Mouse (Mus musculus): ENCODE measurements around the gene Sept5.
A peak's percentile ranks its signal among the peaks of the same experiment; 100 is the strongest.

The Sept5 gene

DNA sequence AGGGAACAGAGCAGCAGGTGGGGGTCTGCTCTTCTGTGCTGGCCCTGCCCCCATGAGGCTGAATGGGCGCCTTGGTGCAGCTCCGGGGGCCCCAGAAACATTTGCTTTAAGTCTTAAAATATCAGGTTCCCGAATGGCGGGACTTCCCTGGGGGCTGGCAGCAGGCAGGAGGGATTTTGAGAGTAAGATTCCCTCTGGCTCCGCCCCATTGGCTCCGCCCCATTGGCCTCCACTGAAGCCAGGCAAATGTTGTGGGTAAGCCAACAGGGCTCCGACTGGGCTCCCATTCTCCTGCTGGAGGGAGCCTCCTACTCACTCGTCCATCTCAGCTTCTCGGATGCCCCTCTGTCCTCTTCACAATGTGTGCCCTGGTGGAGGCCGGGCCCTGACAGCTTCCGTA lies 21.5 kb downstream of the Sept5 start:
- DNase-seq = no peak

DNA sequence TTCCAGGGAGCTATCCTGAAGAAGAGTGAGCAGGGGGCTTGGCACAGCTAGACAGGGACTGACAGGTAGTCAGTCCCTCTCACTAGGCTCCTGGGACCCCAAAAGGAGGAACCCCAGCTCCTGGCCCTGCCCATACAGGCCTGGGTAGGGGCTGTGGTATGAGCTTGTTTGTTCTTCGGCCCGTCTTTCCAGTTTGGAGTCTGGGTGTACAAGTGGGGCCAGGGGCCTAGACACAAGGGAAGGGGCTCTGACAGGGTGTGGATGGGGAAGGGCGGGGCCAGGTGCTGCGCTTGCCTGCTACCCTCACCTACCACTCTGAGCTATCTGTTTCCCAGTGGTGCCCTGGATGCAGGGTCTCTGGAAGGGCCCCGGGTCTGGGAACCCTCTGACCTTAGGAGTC lies 24.0 kb downstream of the Sept5 start:
- DNase-seq = no peak

DNA sequence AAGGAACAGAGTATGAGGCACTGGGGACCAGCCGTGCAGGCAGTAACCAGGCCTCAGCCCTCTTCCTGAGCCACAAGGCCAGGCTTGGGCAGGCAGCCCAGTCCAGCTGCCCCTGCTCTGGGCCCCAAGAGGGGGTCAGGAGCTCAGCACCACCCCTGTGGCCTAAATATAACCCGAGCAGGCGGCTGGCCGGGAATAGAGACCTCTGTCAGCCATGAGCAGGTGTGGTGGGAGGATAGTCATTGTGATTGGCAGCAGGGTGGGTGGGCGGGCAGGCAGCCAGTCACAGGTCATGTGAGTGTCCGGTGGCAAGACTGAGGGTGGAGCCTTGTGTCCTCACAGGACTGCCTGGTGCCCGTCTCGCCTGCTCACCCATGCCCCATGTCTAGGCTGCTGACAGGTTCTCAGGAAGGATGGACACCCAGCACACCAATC lies 25.5 kb downstream of the Sept5 start:
- peak; percentile 44 for DNase-seq

DNA sequence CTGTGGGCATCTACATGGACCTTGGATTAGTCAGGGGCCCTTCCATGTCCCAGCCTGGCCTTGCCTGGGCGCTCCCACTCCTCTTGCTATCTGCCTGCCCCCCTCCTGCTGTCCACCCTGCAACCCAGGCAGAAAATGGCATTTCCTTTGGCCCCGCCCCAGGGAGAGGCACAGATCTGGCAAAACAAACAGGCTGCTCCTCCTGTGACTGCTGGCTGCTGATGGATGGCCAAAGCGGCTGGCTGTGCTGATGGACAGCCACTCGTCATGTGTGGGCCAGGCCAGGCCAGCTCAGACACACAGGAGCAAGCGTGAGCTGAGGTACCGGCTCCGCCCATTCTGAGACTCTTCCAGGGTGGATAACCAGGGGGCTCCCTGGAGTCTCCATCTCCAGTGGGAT lies 28.3 kb downstream of the Sept5 start:
- DNase-seq = no peak

DNA sequence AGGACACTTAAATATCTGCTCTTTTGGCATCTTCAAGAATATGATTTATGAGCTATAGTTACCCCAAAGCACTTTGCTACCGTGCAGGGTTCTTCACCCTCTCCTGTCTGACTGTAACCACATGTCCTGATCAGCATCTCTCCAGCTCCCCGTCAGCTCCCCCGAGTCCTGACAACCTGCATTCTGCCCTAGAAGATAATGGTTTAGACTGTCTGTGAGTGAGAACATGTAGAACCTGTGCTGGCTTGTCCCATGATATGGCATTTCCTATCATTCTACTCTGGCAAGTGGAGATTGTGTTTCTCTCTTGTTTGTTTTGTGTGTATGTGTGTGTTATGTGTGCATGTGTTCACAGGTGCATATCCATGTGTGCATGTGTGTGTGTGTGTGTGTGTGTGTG lies 31.7 kb downstream of the Sept5 start:
- DNase-seq = no peak

DNA sequence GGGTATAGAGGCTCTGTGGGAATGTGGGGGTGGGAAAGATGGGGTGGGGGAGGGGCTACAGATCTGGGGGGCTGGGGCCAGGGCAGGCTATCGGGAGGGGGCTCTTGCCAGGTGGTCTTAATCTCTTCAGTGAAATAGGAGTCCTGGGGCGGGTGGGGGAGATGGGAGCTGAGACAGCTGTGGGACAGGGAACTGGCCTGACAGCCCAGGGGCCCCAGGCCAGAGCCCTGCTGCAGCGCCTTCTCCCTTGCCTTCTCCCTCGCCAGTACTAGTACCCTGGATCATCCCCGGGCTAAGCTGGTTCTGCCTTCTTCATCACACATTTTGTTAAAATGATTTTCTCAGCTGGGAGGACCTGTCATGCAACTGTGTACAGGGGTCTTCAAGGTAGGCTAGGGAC lies 33.5 kb downstream of the Sept5 start:
- DNase-seq = no peak

DNA sequence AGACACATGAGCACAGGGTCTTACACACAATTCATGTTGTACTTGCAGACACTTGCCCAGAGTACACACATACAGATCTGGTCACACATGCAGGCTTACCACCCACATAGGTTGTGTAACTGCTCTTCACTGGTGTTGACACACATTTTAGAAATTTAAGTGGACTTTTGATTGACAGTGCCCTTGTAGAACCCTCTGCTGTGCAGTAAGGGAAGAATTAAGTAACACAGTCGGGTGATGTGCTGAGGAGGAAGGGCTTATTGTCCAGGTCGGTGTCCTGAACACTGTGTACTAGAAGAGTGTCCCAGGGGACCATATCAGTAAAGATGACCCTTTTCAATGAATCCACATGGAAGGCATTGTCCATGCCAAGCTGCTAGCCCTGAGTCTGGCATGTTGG lies 35.8 kb downstream of the Sept5 start:
- DNase-seq = no peak

DNA sequence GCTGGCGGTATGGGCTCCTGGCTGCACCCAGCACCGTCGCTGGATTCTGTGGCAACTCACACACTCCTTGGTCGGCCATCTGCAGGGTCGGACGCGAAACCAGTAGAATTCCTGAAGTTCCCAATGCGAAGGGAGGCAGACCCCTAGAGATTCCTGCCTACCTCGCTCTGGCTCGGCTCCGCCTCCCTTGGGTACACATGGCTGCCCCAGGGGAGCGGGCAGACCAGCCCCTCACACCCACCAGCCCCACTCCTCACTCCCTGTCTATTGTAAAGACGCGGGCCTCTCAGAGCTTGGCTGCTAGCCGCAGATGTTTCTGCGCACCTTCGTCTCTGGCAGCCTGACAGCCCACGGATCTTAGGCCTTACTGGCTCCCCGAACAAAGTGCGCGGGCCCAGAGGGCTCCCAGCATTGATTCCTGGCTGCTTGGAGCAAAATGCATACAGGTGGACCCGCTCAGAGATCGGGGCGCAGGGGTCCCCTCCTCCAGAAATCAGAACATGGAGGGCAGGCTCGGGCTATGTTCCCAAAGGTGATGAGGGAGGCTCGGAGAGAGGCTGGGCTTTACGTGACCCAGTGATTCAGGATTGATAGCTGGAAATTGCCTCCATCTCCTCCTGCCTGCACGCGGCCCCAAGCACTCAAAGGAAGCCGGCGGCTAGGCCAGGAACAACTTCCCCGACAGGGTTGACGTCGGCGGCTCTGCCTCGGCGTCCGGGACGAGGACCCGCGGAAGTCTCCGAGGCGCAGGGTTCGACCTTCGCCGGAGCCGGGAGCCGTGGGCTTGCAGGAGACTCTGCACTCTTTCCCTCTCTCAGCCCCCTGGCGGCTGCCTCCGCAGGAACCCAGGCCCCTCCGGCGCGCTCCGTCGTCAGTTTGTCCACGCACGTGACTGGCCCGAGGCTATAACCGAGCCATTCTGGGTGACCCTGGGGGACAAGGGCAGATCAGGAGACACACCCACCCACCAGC lies 38.4 kb downstream of the Sept5 start:
- DNase-seq = no peak

DNA sequence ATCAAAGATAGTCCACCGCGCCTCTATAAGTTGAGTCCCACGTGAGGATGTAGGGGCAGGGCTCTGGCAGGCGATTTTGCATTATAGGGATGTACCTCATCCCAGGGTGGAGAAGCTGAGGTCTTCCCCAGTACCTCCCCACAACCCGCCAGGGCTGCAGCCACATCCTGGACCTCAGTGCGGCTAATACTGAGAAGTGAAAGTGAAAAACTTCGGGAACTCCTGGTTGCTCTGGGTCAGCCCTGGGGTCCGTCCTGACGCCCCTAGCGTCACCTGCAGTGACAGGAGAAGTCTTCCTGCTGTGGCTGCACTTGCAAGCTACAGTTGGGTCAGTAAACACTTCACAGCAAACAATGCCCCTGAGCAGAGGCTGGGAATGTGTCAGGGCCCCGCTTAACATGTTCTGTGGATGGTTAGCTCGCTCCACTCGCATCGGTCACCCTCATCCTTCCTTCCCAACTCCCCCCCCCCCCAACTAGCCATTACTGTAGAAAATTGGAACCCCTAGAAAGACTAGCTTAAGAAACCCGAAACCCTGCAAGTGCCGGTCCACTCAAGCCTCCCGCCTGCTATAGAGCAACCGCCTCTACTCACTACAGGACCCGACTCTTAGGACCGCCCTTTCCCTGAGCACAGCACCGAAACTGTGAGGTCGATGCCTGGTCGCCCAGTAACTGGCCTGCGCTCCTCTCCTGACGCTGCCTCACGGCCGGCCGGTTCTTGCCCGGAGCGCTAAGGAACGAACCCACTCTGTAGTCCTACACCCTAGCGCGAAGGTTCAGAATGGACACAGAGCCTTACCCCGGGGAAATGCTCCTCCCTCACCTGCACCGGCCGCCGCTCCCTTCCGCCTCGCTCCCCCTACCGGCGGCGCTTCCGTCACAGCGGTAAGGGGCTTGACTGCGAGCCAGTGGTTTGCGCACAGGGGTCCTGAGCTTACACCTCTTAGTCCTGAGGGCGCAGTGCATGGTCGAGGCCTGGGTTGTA lies 39.7 kb downstream of the Sept5 start, which contains the start of gene Tbx1:
Gene Tbx1, minus strand, starts transcription at position 868 of the 987 bp plus-strand sequence.
- peak; percentile 43 for DNase-seq

DNA sequence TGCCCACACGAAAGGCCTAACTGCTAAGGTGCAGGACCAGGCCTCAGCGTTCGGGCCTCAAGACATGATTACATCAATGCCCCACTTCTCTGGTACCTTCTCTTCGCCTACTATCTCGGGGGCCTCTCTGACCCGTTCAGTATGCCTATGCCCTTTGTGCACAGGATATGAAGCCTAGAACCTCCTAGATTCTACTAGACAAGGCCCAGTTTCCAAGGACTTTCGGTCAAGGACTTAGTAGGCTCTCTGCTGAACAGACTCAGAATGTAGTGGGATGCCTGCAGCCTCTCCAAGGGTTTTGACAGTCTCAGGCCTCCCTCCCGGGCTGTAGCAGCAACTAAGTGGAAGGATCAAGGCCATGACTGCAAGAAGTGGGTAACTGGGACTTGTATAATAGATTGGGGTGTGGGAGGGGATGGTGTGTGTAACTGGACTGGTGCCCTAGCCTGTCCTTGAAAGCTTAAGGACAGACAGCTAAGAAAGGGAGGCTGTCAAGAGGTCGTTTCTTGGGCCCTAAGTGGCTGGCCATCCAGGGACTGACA lies 40.6 kb downstream of the Sept5 start:
- no peak for DNase-seq

DNA sequence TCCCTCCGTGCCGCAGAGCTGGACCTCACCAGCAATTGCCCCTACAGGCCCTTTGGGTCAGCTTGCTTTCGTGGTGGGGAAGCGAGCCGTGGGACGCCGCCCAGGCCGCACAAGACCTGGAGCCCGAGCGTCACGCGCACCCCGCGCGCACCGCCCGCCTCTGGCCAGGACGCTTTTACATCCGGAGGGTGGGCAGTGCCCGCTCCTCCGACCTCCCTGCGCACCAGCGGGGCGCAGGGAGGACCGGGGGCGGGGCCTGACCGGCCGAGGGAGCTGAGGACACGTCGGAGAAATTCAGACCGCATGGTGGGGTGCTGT lies 41.1 kb downstream of the Sept5 start:
- DNase-seq = no peak

DNA sequence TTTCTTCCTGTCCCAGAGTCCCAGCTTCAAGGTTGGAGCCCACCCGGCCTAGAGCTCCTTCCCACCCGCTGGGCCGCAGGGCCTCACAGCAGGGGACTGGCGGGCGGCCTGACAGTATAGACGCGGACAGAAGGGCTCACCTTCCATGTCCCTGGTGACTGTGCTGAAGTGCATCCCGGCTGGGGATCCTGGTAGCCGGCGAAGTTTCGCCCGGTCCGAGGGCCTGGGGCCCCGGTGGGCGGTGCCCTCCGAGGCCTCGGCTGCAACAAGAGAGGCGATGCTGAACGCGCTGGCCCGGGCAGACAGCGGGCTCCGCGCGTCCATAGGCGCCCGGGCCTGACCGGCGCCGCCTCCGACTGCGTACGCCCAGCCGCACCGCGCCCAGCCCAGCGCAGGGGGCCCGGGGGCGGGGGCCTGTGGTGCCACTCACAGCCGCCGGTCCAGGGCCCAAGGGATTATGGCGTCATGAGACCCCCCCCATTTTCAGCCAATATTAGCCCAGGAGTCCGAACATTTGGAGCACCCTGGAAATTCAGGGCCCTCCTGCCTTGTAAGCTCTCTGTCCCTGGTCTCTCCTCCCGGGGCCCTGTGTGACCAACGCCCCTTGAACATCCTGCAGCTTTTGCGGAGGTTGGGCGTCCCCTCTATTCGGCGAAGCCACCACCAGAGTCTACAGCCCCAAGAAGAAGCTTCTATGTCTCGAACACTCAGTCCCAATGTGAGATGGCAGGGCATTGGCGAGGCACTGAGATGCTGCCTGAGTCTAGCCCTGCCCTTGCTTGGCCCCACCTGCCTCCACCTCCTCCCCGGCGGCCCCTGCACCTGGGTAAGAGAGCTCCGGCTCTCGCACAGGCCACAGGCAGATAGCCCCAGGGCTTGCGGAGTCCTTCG lies 41.7 kb downstream of the Sept5 start:
- peak; percentile 9 for DNase-seq

DNA sequence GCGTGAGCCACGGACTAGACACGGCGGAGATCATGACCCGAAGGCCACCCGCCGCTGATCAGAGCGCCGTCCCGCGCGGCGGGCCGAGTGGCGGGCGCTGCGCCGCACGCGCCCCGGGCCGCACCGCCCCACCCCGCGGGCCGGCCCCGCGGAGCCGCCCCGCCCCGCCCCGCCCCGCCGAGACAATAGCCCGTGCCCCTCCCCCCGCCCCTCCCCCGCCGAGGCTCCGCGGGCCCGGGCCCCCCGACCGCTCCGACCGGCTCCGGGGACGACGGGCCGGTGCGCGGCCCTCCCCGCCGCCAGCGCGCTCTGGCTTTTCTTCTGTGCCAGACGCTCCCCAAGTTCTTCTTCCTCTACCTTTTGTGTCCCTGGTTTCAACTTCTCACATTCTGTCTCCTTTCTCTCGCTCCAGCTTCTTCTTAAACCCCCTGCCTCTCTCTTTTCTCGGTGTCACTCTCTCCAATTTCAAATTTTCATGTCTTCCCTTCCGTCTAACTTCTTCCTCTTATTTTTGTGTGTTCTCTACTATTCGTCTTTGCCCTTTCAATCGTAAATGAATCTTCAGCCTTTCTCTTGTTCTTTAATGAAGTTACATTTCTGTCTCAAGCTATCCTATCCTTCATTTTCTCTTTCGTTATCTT lies 42.7 kb downstream of the Sept5 start:
- no peak for DNase-seq

DNA sequence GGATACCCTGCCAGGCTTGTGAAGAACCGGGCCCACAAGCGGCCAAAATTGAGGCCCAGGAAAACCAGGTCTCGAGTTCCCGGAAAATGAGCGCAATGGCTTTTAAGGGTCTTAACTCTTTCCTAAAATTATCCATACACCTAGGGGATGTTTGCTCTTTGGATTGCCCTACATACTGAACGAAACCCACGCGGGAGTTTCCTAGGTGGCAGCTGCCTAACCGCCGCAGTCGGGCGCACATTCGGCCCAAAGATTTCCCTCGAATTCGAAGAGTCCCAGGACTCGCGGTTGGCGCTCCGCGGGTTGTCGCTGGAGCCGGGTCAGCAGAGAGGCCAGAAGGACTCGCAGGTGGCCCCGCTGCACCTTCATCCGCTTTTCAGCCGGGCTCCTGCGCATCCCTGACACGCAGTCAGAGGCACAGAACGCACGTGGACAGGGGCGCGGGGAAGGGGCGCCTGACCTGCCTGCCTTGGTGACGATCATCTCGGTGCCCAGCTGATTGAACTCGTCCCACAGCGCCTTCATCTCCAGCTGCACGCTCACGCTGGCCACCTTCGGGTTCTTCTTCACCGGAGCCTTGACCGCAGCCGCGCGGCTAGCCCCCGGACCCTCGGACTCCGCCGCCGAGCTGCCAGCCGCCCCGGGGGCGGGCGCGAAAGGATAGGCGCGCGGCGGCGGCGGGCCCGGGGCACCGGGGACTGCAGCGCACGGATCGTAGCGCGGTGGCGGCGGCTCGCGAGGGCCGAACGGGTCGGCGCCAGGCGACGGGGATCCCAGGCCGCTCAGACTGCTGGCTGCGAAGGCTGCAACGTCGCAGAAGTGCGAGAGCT lies 43.5 kb downstream of the Sept5 start:
- DNase-seq = no peak

DNA sequence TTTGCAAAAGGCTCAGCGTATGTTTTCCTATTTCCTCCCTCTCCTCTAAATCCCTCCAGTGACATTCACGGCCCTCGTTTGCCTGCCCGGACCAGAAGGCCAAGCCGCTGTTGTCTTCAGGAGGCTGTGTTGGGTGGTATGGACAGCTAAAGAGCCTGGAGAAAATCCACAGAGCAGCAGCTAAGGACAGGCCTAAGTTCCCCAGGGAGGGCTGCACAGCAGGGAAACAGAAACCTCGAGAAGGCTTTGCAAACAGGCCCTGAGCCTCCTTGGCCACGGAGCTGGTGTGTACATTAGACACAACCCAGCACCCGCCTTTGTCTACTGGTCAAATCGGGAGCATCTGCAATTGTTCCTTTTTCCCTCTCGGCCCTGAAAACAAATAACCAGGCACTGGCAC lies 44.1 kb downstream of the Sept5 start:
- no peak for DNase-seq

DNA sequence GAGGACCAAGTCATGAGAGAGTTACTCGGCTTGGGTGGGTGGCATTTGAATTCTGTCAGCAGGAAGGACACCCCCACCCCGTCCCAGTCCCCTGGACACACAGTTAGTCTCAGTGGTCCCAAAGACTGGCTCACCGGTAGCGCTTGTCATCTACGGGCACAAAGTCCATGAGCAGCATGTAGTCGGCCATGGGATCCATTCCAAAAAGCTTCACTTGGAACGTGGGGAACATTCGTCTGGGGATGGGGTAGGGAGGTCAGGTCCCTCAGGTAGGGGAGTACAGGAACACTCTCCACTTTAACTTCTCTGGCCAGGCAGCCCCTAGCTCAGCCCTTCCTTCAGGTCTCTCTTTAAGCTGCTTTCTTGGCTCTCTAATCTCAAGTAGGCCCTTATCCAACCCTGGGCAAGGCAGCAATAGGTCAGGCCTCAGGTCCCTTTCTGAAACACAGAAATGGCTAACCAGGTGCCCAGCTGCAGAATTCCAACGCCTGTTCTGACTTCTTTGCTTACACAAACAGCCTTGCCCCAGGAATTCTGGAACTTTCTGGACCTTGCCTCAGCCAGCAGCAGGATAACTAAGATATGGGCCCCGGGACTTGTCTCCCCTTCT lies 44.7 kb downstream of the Sept5 start:
- no peak for DNase-seq

DNA sequence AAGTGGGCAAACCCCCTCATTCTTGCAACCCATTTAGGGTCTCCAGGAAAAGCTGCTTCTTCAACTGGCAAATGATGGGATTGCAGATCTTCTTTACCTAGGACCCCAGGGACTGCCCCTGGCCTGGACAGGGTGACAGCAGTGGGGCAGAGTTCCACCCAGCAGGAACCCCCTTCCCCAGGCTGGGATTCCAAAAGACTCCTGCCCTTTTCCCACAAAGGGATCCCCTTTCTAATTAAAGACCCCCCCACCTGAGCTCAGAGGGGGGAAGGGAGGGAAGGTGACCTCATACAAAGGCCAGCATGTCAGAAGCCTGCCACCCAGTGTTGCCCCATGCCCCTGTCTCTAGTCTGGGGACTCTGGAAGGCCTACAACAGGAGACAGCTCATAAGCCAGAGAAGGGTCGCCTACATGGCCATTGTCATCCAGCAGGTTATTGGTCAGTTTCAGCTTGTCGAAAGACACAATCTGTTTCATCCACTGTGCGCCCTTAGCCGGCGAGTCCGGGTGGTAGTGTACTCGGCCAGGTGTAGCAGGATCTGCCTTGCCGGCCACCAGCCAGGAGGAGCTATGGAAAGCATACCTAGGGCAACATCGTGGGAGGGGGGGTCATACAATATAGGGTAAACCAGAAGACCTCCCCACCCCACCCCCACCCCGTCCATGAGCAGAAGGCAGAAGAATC lies 45.9 kb downstream of the Sept5 start:
- no peak for DNase-seq

DNA sequence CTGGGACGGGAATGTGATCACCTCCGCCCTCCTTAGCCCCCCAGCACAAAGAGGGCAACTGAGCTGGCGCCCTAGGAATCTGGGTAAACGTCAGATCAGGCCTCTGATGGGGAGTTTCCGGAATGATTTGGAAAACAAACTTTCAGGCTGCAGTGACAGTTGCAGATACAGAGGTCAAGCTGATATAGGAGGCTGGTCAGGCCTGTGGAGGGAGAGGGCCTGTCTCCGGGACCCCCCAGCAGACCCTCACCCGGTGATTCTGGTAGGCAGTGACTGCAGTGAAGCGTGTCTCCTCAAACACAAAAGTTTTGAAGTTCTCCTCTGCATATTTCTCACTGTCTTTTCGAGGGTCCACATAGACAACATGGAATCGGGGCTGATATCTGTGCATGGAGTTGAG lies 46.6 kb downstream of the Sept5 start:
- DNase-seq = no peak

DNA sequence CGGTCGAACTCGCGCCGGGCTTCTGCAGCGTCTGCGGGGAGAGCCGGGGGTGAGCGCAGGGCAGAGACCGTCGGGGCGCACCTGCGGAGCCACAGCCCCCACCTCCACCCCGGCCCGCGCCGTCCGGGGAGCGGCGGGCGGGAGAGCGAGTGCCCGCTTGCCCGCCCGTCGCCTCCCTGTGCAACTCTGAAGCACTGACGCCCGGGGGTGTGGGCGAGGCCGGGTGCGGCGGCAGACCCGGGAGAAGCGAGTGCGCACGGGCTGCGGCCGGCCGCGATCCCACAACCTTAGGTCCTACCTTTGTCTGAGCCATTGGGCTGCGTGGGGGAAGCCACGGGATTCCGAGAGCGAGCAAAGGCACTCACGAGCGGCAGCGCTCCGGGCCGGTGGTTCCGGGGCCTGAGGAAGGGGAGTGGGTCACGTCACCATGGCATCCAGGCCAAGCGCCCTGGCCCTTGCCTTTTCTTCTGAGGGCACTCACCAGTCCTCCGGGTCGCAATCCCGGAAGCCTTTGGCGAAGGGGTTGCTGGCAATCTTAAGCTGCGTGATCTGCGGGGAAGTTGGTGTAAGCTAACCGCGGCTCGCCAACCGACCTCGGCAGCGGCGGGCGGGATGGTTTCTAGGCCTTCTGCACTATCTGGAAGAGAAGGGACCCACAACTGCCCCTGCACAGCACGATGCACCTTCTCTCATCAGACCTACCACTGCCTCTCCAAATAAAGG lies 47.2 kb downstream of the Sept5 start:
- no peak for DNase-seq

All from kidney, adult 18-20 months (tissue).